Mouse (Mus musculus) lung, postnatal 0 days (tissue): ENCODE results near the gene Hist1h2bp. TPM values are rescaled to one million over a fixed set of nuclear protein-coding genes. Genes with fewer than 3 reads are reported as not detected.
"Not testable (repeated sequence)": the region's sequence is repeated elsewhere in the genome, so short reads cannot be mapped to it uniquely, and the experiment has no call there.

Experiments used
- ATAC-seq: fragments of 200-750 bp; cut with Nextera tagmentation; 2 replicates; pipeline ENCODE4 v1.8.0; 2017; ENCODE audit warnings: moderate library complexity
- DNase-seq: peaks from one replicate; pipeline ENCODE4 v3.0.0-alpha.2; 2016; ENCODE audit warnings: low spot score
- H3K27ac ChIP-seq: fragments of 300-500 bp; sonication (generic); 2 replicates; pipeline ENCODE4 v1.5.1; 2014; ENCODE audit warnings: antibody characterized with exemption, mild to moderate bottlenecking, low read length, mixed read lengths
- H3K27me3 ChIP-seq: fragments of 300-500 bp; sonication (generic); replicated peaks from 2 replicates; pipeline ENCODE4 v1.6.1; 2014; ENCODE audit warnings: low read length, mixed read lengths; ENCODE audit not compliant: insufficient read depth
- H3K36me3 ChIP-seq: fragments of 300-500 bp; sonication (generic); 2 replicates; pipeline ENCODE4 v1.6.1; 2014; ENCODE audit warnings: low read length, mixed read lengths; ENCODE audit not compliant: insufficient read depth
- H3K4me1 ChIP-seq: fragments of 300-500 bp; sonication (generic); 2 replicates; pipeline ENCODE4 v1.6.1; 2014; ENCODE audit warnings: antibody characterized with exemption, low read depth, low read length, mixed read lengths; ENCODE audit not compliant: insufficient read depth
- H3K4me2 ChIP-seq: fragments of 300-500 bp; sonication (generic); replicated peaks from 2 replicates; pipeline ENCODE4 v1.6.1; 2014; ENCODE audit warnings: low read depth, mild to moderate bottlenecking, low read length, moderate library complexity, mixed read lengths
- H3K4me3 ChIP-seq: fragments of 300-500 bp; sonication (generic); 2 replicates; pipeline ENCODE4 v1.5.1; 2014; ENCODE audit warnings: low read depth, low read length
- H3K9ac ChIP-seq: fragments of 300-500 bp; sonication (generic); replicated peaks from 2 replicates; pipeline ENCODE4 v1.6.1; 2014; ENCODE audit warnings: low read depth, mild to moderate bottlenecking
- H3K9me3 ChIP-seq: fragments of 300-500 bp; sonication (generic); 2 replicates; pipeline ENCODE4 v1.6.1; 2016; ENCODE audit warnings: low read length, mixed read lengths
- CTCF ChIP-seq: IDR thresholded peaks from 2 replicates; pipeline ENCODE4 v1.5.1; 2016; ENCODE audit warnings: antibody characterized with exemption, mild to moderate bottlenecking
- EP300 ChIP-seq: IDR thresholded peaks from 2 replicates; pipeline ENCODE4 v1.6.1; 2016; ENCODE audit warnings: antibody characterized with exemption, mild to moderate bottlenecking, control low read depth
- WGBS: fragments of 180-500 bp; shearing (Covaris S2); extraction: QIAGEN DNeasy Blood & Tissue Kit; methylation state at CpG from one replicate; pipeline ENCODE4 v1.1.7; 2014; 5-methylcytosine and 5-hydroxymethylcytosine counted together
- microRNA-seq: library from miRNA; unstranded; fragments of <30 nt; microRNA quantifications from one replicate; pipeline ENCODE4, GENCODE M21; 2016
- polyA plus RNA-seq: library from polyadenylated mRNA; unstranded; fragments of >200 nt; fragmentation: Nextera tagmentation; extraction: Ambion mirVana; gene quantifications from 2 replicates; pipeline ENCODE4 v1.2.1, GENCODE M21; 2015

Hist1h2bp gene
- polyA plus RNA-seq, 1 experiment from 2014 or later = 0.61 TPM

DNA sequence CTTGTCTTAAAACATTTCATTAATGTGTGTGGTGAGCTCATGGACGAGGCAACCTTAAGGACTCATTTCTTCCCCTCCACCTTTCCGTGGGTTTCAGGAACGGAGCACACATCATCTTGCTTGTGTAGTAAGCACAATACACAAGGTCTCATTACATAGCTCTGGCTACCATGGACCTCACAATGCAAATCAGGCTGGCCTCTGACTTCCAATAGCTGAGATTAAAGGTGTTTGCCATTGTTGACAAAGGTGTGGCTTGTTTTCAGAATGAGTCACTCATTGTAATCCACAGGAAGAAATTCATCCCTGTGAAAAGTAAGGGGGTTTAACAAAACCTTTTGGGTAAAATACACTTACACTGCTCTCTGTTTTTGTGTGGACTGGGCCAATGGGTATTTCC is 41.2 kb downstream of the Hist1h2bp start:
- DNase-seq (no peak), ATAC-seq (no peak)
- no peak overlapping the region for H3K4me2 ChIP-seq
- WGBS = 80% methylated on average over 3 of the region's 3 CpGs
- no peak for TF ChIP-seq EP300
- no peak for TF ChIP-seq CTCF
- H3K27me3 ChIP-seq = no peaks in the 10 kb centered on the region
- H3K4me1 ChIP-seq = no peaks in the 10 kb centered on the region
- H3K9ac ChIP-seq = no peak overlapping the region
- no peak overlapping the region for H3K27ac ChIP-seq
- H3K4me3 ChIP-seq = no peak overlapping the region
- H3K36me3 ChIP-seq = no peaks in the 10 kb centered on the region
- H3K9me3 ChIP-seq = no peaks in the 10 kb centered on the region

DNA sequence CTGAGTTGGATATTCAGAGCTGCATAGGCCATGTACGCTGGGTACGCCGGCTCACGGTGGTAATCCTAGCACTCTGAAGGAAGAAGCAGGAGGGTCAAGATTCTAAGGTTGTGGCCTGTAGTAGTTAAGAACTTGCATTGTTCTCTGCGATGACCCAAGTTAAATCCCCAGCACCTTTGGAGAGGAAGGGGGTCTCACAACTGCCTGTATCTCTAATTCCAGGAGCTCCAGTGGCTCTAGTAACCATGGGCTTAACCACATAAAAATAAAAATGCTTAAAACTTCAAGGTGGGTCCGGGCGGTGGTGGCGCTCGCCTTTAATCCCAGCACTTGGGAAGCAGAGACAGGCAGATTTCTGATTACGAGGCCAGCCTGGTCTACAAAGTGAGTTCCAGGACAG is 43.1 kb downstream of the Hist1h2bp start:
- Histone ChIP-seq H3K9ac (no peak overlapping the region), H3K27ac (no peak overlapping the region), H3K4me2 (no peak overlapping the region), H3K4me1 (no peaks in the 10 kb centered on the region), H3K27me3 (no peaks in the 10 kb centered on the region), H3K4me3 (no peak overlapping the region), H3K36me3 (no peaks in the 10 kb centered on the region), H3K9me3 (no peaks in the 10 kb centered on the region)
- no peak for DNase-seq
- 86% methylated on average over 10 of the region's 10 CpGs for WGBS
- ATAC-seq = no peak
- TF ChIP-seq EP300 (no peak), CTCF (no peak)

- H3K36me3 ChIP-seq, H3K27me3 ChIP-seq, H3K4me3 ChIP-seq, H3K4me2 ChIP-seq, DNase-seq, H3K9ac ChIP-seq, H3K9me3 ChIP-seq, H3K27ac ChIP-seq, H3K4me1 ChIP-seq: not testable (repeated sequence)
- peak; percentile 81 for ATAC-seq
- 0% methylated on average over 15 of the region's 58 CpGs for WGBS
Observed at GRCm38 (mm10) chr13:21831418-21832394, 44.4 kb downstream of the Hist1h2bp start, which contains the start of gene Hist1h4n. Gene Hist1h4n, minus strand, starts transcription at chr13:21832196.

- not testable (repeated sequence) for H3K27ac ChIP-seq, H3K36me3 ChIP-seq, H3K9ac ChIP-seq, H3K4me2 ChIP-seq, DNase-seq, H3K9me3 ChIP-seq, H3K4me1 ChIP-seq, H3K4me3 ChIP-seq, H3K27me3 ChIP-seq
- WGBS = no CpG with 5 or more reads among the region's 24 CpGs
- peak; percentile 94 for ATAC-seq
Observed at GRCm38 (mm10) chr13:21833461-21833860, 46.2 kb downstream of the Hist1h2bp start, which contains the start of the genes Hist1h2ap and Hist1h2br. Gene Hist1h2ap, minus strand, starts transcription at chr13:21833507. Gene Hist1h2br, plus strand, starts transcription at chr13:21833743.

Small RNAs within 50 kb of the gene (microRNA-seq; reads per million reads assigned to microRNA genes)
- gene Gm19658 (not detected), gene Gm44346 (not detected), gene Gm44454 (not detected), gene Gm44466 (not detected)

Other genes with a start within 250 kb of the Hist1h2bp start
- 0.06 TPM in 1 of 2 replicates, not detected in the other for gene Olfr1366, start 244.7 kb upstream of the Hist1h2bp start, polyA plus RNA-seq
- 0.05 TPM in 1 of 2 replicates, not detected in the other for gene Olfr1535, start 227.6 kb upstream of the Hist1h2bp start, polyA plus RNA-seq
- not detected in 2 replicates for gene Olfr1364, start 205.7 kb upstream of the Hist1h2bp start, polyA plus RNA-seq
- gene Olfr1362, start 173.4 kb upstream of the Hist1h2bp start, polyA plus RNA-seq = not detected in 2 replicates
- gene Olfr11, start 144.9 kb upstream of the Hist1h2bp start, polyA plus RNA-seq = not detected in 2 replicates
- gene Olfr1361, start 124.1 kb upstream of the Hist1h2bp start, polyA plus RNA-seq = not detected in 2 replicates
- gene Olfr1360, start 110.1 kb upstream of the Hist1h2bp start, polyA plus RNA-seq = not detected in 2 replicates
- gene Olfr1359, start 89.3 kb upstream of the Hist1h2bp start, polyA plus RNA-seq = not detected in 2 replicates
- not detected in 2 replicates for gene Hist1h2bl, start 71.3 kb upstream of the Hist1h2bp start, polyA plus RNA-seq
- 5.4 TPM in 1 of 2 replicates, not detected in the other for gene Hist1h2ai, start 71.0 kb upstream of the Hist1h2bp start, polyA plus RNA-seq
- gene Hist1h3h, start 69.8 kb upstream of the Hist1h2bp start, polyA plus RNA-seq = 2.0 TPM in 1 of 2 replicates, not detected in the other
- gene Hist1h2bm, start 65.4 kb upstream of the Hist1h2bp start, polyA plus RNA-seq = 0.66 and 0.67 TPM in 2 replicates
- gene Hist1h4j, start 52.4 kb upstream of the Hist1h2bp start, polyA plus RNA-seq = not detected in 2 replicates
- gene Hist1h4k, start 37.0 kb upstream of the Hist1h2bp start, polyA plus RNA-seq = 0.84 and 0.89 TPM in 2 replicates
- gene Hist1h2ak, start 33.6 kb upstream of the Hist1h2bp start, polyA plus RNA-seq = 7.5 and 9.4 TPM in 2 replicates
- gene Hist1h2bn, start 33.3 kb upstream of the Hist1h2bp start, polyA plus RNA-seq = 1.1 and 1.3 TPM in 2 replicates
- 1.4 and 2.4 TPM in 2 replicates for gene Hist1h1b, start 6.8 kb upstream of the Hist1h2bp start, polyA plus RNA-seq
- 14.5 and 16.9 TPM in 2 replicates for gene Hist1h3i, start 4.1 kb upstream of the Hist1h2bp start, polyA plus RNA-seq
- 1.3 TPM in 1 of 2 replicates, not detected in the other for gene Hist1h2an, start 243 bp upstream of the Hist1h2bp start, polyA plus RNA-seq
- 3.0 and 4.5 TPM in 2 replicates for gene Hist1h2bq, start 22.7 kb downstream of the Hist1h2bp start, polyA plus RNA-seq
- gene Hist1h2ao, start 23.0 kb downstream of the Hist1h2bp start, polyA plus RNA-seq = not detected in 2 replicates
- gene Hist1h4m, start 24.3 kb downstream of the Hist1h2bp start, polyA plus RNA-seq = 0.90 TPM in 1 of 2 replicates, not detected in the other
- 4.6 and 6.0 TPM in 2 replicates for gene Hist1h4n, start 44.7 kb downstream of the Hist1h2bp start, polyA plus RNA-seq
- 382 and 386 TPM in 2 replicates for gene Hist1h2ap, start 46.0 kb downstream of the Hist1h2bp start, polyA plus RNA-seq
- gene Hist1h2br, start 46.3 kb downstream of the Hist1h2bp start, polyA plus RNA-seq = 3.0 and 3.8 TPM in 2 replicates
- 2.5 and 3.4 TPM in 2 replicates for gene Zfp184, start 157.6 kb downstream of the Hist1h2bp start, polyA plus RNA-seq
- gene Pom121l2, start 193.7 kb downstream of the Hist1h2bp start, polyA plus RNA-seq = not detected in 2 replicates
- gene Prss16, start 222.3 kb downstream of the Hist1h2bp start, polyA plus RNA-seq = 0.62 and 1.1 TPM in 2 replicates
- gene Hist1h2ah, start 248.1 kb downstream of the Hist1h2bp start, polyA plus RNA-seq = 4.2 and 5.2 TPM in 2 replicates
- gene Hist1h2bk, start 248.4 kb downstream of the Hist1h2bp start, polyA plus RNA-seq = 0.45 and 0.81 TPM in 2 replicates